Mouse (Mus musculus): ENCODE data around the gene Tepp. TPM values are rescaled to one million over a fixed set of nuclear protein-coding genes. Genes with fewer than 3 reads are reported as not detected.
A peak's percentile ranks its signal among the peaks of the same experiment; 100 is the strongest.

Gene Tepp
- polyA plus RNA-seq, 1 experiment from 2014 or later: 1.8 TPM

GRCm38 (mm10) chr8:95332437-95333199 lies 22.3 kb downstream of the Tepp start:
- peak overlapping the region; percentile 77 for H3K4me3 ChIP-seq
- WGBS: 23% methylated on average over 21 of the region's 21 CpGs
- no peaks in the 10 kb centered on the region for H3K9me3 ChIP-seq
- ATAC-seq (replicated peaks): no peak
- peaks cover 26% of the 10 kb centered on the region for H3K4me1 ChIP-seq
- H3K27ac ChIP-seq: peak overlapping the region; percentile 94
- H3K4me2 ChIP-seq: peak overlapping the region; percentile 71
- peak overlapping the region; percentile 83 for H3K9ac ChIP-seq
- no peaks in the 10 kb centered on the region for H3K27me3 ChIP-seq (replicated peaks)
- H3K36me3 ChIP-seq (replicated peaks): peaks cover 23% of the 10 kb centered on the region

- 92% methylated on average over 1 of the region's 1 CpGs for WGBS
- Histone ChIP-seq H3K4me3 (no peak overlapping the region), H3K27ac (no peak overlapping the region), H3K4me2 (no peak overlapping the region), H3K36me3 (replicated peaks) (peaks cover 14% of the 10 kb centered on the region; the same call in 1 of the 2 replicates), H3K27me3 (replicated peaks) (no peaks in the 10 kb centered on the region), H3K4me1 (peaks cover 10% of the 10 kb centered on the region), H3K9ac (no peak overlapping the region), H3K9me3 (no peaks in the 10 kb centered on the region)
- no peak for ATAC-seq (replicated peaks)
These were observed 25.3 kb downstream of the Tepp start for GRCm38 (mm10) chr8:95335706-95336105.

GRCm38 (mm10) chr8:95336363-95336762 lies 26.0 kb downstream of the Tepp start:
- no peaks in the 10 kb centered on the region for H3K27me3 ChIP-seq (replicated peaks)
- no peak for ATAC-seq (replicated peaks)
- H3K4me3 ChIP-seq: no peak overlapping the region
- H3K9ac ChIP-seq: no peak overlapping the region
- no peaks in the 10 kb centered on the region for H3K9me3 ChIP-seq
- H3K4me1 ChIP-seq: peaks cover 9% of the 10 kb centered on the region; the same call in 1 of the 2 replicates
- no peak overlapping the region for H3K27ac ChIP-seq
- H3K36me3 ChIP-seq (replicated peaks): peaks cover 14% of the 10 kb centered on the region; the same call in 1 of the 2 replicates
- H3K4me2 ChIP-seq: no peak overlapping the region

- no peak for ATAC-seq (replicated peaks)
- Histone ChIP-seq H3K9me3 (no peaks in the 10 kb centered on the region), H3K4me2 (no peak overlapping the region), H3K4me1 (no peaks in the 10 kb centered on the region), H3K27ac (no peak overlapping the region), H3K36me3 (replicated peaks) (peaks cover 22% of the 10 kb centered on the region), H3K27me3 (replicated peaks) (no peaks in the 10 kb centered on the region), H3K4me3 (no peak overlapping the region), H3K9ac (no peak overlapping the region)
- WGBS: 52% methylated on average over 5 of the region's 5 CpGs
These were observed 31.4 kb downstream of the Tepp start for GRCm38 (mm10) chr8:95341721-95342120.

GRCm38 (mm10) chr8:95344668-95345067 lies 34.3 kb downstream of the Tepp start:
- WGBS: 80% methylated on average over 6 of the region's 6 CpGs
- Histone ChIP-seq H3K36me3 (replicated peaks) (peaks cover 17% of the 10 kb centered on the region), H3K9ac (no peak overlapping the region), H3K4me3 (no peak overlapping the region), H3K9me3 (no peaks in the 10 kb centered on the region), H3K4me2 (no peak overlapping the region), H3K4me1 (peaks cover 18% of the 10 kb centered on the region), H3K27ac (no peak overlapping the region), H3K27me3 (replicated peaks) (no peaks in the 10 kb centered on the region)
- no peak for ATAC-seq (replicated peaks)

GRCm38 (mm10) chr8:95346643-95347545 lies 36.5 kb downstream of the Tepp start:
- no peak overlapping the region for H3K4me2 ChIP-seq
- peaks cover 15% of the 10 kb centered on the region for H3K36me3 ChIP-seq (replicated peaks)
- ATAC-seq (replicated peaks): peak; percentile 51
- 31% methylated on average over 8 of the region's 8 CpGs for WGBS
- no peaks in the 10 kb centered on the region for H3K9me3 ChIP-seq
- no peak overlapping the region for H3K4me3 ChIP-seq
- H3K4me1 ChIP-seq: peaks cover 32% of the 10 kb centered on the region
- H3K9ac ChIP-seq: no peak overlapping the region
- no peak overlapping the region for H3K27ac ChIP-seq
- no peaks in the 10 kb centered on the region for H3K27me3 ChIP-seq (replicated peaks)

- Histone ChIP-seq H3K4me2 (no peak overlapping the region), H3K4me3 (no peak overlapping the region), H3K36me3 (replicated peaks) (peaks cover 8% of the 10 kb centered on the region; the same call in 1 of the 2 replicates), H3K27me3 (replicated peaks) (no peaks in the 10 kb centered on the region), H3K9me3 (no peaks in the 10 kb centered on the region), H3K27ac (0 out of 2 replicates have a peak overlapping the region, but pooled peaks have one; percentile 15), H3K4me1 (peaks cover 36% of the 10 kb centered on the region), H3K9ac (no peak overlapping the region)
- WGBS: 89% methylated on average over 2 of the region's 2 CpGs
- no peak for ATAC-seq (replicated peaks)
These were observed 38.0 kb downstream of the Tepp start for GRCm38 (mm10) chr8:95348356-95348755.

GRCm38 (mm10) chr8:95348811-95349630 lies 38.7 kb downstream of the Tepp start:
- Histone ChIP-seq H3K9me3 (no peaks in the 10 kb centered on the region), H3K27me3 (replicated peaks) (no peaks in the 10 kb centered on the region), H3K4me2 (peak overlapping the region; percentile 19; the same call in 1 of the 2 replicates), H3K36me3 (replicated peaks) (0 out of 2 replicates have a peak, but pooled peaks cover 7% of the 10 kb centered on the region), H3K4me3 (no peak overlapping the region), H3K4me1 (peaks cover 43% of the 10 kb centered on the region), H3K9ac (no peak overlapping the region), H3K27ac (0 out of 2 replicates have a peak overlapping the region, but pooled peaks have one; percentile 15)
- no peak for ATAC-seq (replicated peaks)
- WGBS: 47% methylated on average over 19 of the region's 19 CpGs

GRCm38 (mm10) chr8:95351461-95351860 lies 41.1 kb downstream of the Tepp start:
- Histone ChIP-seq H3K27me3 (replicated peaks) (no peaks in the 10 kb centered on the region), H3K36me3 (replicated peaks) (no peaks in the 10 kb centered on the region), H3K9ac (0 out of 2 replicates have a peak overlapping the region, but pooled peaks have one; percentile 68), H3K4me3 (peak overlapping the region; percentile 84), H3K9me3 (no peaks in the 10 kb centered on the region), H3K4me2 (peak overlapping the region; percentile 95), H3K27ac (peak overlapping the region; percentile 80), H3K4me1 (peaks cover 59% of the 10 kb centered on the region)
- WGBS: 2% methylated on average over 15 of the region's 15 CpGs
- no peak for ATAC-seq (replicated peaks)

- no peaks in the 10 kb centered on the region for H3K36me3 ChIP-seq (replicated peaks)
- peaks cover 54% of the 10 kb centered on the region for H3K4me1 ChIP-seq
- no peaks in the 10 kb centered on the region for H3K27me3 ChIP-seq (replicated peaks)
- H3K9me3 ChIP-seq: no peaks in the 10 kb centered on the region
- peak within 1 kb of the TSS; percentile 80 for H3K27ac ChIP-seq
- peak within 1 kb of the TSS; percentile 95 for H3K4me2 ChIP-seq
- under 1% methylated on average over 70 of the region's 80 CpGs for WGBS
- H3K4me3 ChIP-seq: peak within 1 kb of the TSS; percentile 84
- peak; percentile 81 for ATAC-seq (replicated peaks)
- H3K9ac ChIP-seq: peak within 1 kb of the TSS; percentile 68
These were observed 41.9 kb downstream of the Tepp start, which contains the start of gene Mmp15 for GRCm38 (mm10) chr8:95352151-95352870. TSS of gene Mmp15 (plus strand) at chr8:95352268.

Data from midbrain, embryonic 15.5 days (tissue).